Mouse (Mus musculus): ENCODE data around the gene Ube2k.

The Ube2k gene

GRCm38 (mm10) chr5:65536751-65537419 is at the start of gene Ube2k, which contains the start of gene Smim14:
TSS of gene Ube2k (plus strand) at chr5:65537233.
TSS of gene Smim14 (minus strand) at chr5:65537184.
- DNase-seq (ENCODE audit: extremely low read depth, insufficient read length, low spot score), result peak; percentile 93

- no peak for DNase-seq (ENCODE audit: extremely low read depth, insufficient read length, low spot score)
Observed at GRCm38 (mm10) chr5:65487381-65487780, 49.7 kb upstream of the Ube2k start.

GRCm38 (mm10) chr5:65488725-65489124 is 48.3 kb upstream of the Ube2k start:
- no peak for DNase-seq (ENCODE audit: extremely low read depth, insufficient read length, low spot score)

GRCm38 (mm10) chr5:65489830-65490229 is 47.2 kb upstream of the Ube2k start:
- peak; percentile 36 for DNase-seq (ENCODE audit: extremely low read depth, insufficient read length, low spot score)

- DNase-seq (ENCODE audit: extremely low read depth, insufficient read length, low spot score), result peak; percentile 80
Observed at GRCm38 (mm10) chr5:65491767-65492715, 45.0 kb upstream of the Ube2k start.

GRCm38 (mm10) chr5:65492716-65493531 is 44.1 kb upstream of the Ube2k start, which contains the start of gene Gm43552:
TSS of gene Gm43552 (minus strand) at chr5:65492833.
- peak; percentile 95 for DNase-seq (ENCODE audit: extremely low read depth, insufficient read length, low spot score)

- DNase-seq (ENCODE audit: extremely low read depth, insufficient read length, low spot score), result no peak
Observed at GRCm38 (mm10) chr5:65500231-65500630, 36.8 kb upstream of the Ube2k start.

- no peak for DNase-seq (ENCODE audit: extremely low read depth, insufficient read length, low spot score)
Observed at GRCm38 (mm10) chr5:65501407-65501806, 35.6 kb upstream of the Ube2k start.

GRCm38 (mm10) chr5:65505786-65506185 is 31.2 kb upstream of the Ube2k start:
- no peak for DNase-seq (ENCODE audit: extremely low read depth, insufficient read length, low spot score)

GRCm38 (mm10) chr5:65508395-65508794 is 28.6 kb upstream of the Ube2k start:
- DNase-seq (ENCODE audit: extremely low read depth, insufficient read length, low spot score), result no peak

- no peak for DNase-seq (ENCODE audit: extremely low read depth, insufficient read length, low spot score)
Observed at GRCm38 (mm10) chr5:65513506-65513905, 23.5 kb upstream of the Ube2k start.

- DNase-seq (ENCODE audit: extremely low read depth, insufficient read length, low spot score), result no peak
Observed at GRCm38 (mm10) chr5:65514635-65515278, 22.3 kb upstream of the Ube2k start.

- DNase-seq (ENCODE audit: extremely low read depth, insufficient read length, low spot score), result no peak
Observed at GRCm38 (mm10) chr5:65521803-65522202, 15.2 kb upstream of the Ube2k start.

GRCm38 (mm10) chr5:65524831-65525230 is 12.2 kb upstream of the Ube2k start:
- DNase-seq (ENCODE audit: extremely low read depth, insufficient read length, low spot score), result no peak

- no peak for DNase-seq (ENCODE audit: extremely low read depth, insufficient read length, low spot score)
Observed at GRCm38 (mm10) chr5:65525674-65526443, 11.2 kb upstream of the Ube2k start.

- DNase-seq (ENCODE audit: extremely low read depth, insufficient read length, low spot score), result no peak
Observed at GRCm38 (mm10) chr5:65531283-65531682, 5.8 kb upstream of the Ube2k start.

GRCm38 (mm10) chr5:65534496-65534895 is 2.5 kb upstream of the Ube2k start:
- no peak for DNase-seq (ENCODE audit: extremely low read depth, insufficient read length, low spot score)

GRCm38 (mm10) chr5:65535457-65536067 is 1.5 kb upstream of the Ube2k start:
- DNase-seq (ENCODE audit: extremely low read depth, insufficient read length, low spot score), result peak; percentile 65

- DNase-seq (ENCODE audit: extremely low read depth, insufficient read length, low spot score), result peak; percentile 22
Observed at GRCm38 (mm10) chr5:65536068-65536465, 966 bp upstream of the Ube2k start.

Data from 3134 (cell line).